Mouse (Mus musculus): Measurements from ENCODE around the gene Kazald1.

Kazald1 gene

DNA sequence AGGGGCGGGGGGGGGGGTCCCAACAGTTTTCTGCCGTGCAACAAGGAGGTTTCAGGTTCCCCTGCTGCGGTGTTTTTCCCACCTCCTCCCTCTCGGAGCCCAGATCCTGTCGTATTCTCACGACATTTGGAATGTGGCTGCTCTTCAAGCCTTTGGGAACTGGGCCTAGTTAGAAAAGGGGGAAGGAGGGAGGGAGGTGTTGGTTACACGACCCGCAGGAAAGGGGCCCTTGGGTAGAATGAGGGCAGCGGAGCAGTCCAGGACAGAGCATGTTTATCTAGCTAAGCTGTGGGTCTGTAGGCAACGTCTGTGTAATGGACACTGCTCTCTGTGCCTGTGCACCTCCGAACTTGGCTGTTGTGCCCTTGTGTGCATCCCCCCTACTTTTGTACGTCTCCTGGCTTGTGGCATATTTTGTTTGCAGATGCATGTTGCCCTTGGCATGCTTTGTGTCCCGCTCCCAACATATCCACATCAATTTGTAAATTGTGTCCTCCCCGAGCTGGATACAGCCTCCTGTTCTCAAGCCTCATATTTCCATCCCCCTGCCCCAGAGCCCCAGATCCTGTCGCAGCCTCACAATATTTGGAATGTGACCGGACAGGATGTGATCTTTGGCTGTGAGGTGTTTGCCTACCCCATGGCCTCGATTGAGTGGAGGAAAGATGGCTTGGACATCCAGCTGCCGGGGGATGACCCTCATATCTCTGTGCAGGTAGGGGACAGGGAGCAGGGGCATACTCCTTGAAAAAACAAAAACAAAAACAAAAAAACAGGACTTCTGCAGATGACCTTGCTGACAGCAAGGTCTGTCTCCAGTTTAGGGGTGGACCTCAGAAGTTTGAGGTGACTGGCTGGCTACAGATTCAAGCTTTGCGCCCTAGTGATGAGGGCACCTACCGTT lies 3.0 kb downstream of the Kazald1 start:
- DNase-seq: no peak

DNA sequence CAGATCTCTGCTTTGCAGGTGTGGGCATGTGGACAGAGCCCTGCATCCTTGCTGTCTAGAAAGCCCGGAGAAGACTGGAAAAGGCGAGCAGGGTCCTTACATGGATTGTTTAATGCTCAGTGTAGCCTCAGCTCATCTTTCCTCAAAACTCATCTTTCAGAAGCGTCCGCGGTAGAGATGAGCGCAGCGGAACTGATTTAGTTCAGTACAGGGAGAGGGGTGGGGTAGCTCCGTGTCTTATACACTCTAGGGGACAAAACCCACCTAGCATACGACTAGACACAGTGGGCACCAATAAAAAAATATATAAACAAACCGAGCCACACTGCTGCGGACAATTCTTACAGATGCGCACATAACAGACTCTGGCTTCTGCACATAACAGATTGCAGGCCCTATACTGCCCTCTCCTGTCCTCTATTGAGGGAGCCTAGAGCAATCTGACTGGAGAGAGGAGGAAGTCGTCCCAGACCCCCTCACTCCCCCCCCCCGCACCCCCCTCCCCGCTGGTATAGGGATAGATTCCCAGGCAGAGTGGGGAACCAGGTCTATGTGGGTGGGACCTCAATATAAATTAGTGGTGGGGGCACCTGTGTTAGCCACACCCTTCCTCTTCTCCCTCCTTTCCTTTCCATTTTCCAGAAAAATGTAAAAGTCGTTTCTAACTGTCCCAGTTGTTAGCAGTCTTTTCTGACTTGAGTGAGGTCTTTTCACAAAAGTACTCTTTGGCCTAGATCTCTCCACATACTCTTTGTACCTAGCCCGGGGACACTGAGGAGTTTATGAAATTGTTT lies 4.1 kb downstream of the Kazald1 start:
- DNase-seq: no peak

DNA sequence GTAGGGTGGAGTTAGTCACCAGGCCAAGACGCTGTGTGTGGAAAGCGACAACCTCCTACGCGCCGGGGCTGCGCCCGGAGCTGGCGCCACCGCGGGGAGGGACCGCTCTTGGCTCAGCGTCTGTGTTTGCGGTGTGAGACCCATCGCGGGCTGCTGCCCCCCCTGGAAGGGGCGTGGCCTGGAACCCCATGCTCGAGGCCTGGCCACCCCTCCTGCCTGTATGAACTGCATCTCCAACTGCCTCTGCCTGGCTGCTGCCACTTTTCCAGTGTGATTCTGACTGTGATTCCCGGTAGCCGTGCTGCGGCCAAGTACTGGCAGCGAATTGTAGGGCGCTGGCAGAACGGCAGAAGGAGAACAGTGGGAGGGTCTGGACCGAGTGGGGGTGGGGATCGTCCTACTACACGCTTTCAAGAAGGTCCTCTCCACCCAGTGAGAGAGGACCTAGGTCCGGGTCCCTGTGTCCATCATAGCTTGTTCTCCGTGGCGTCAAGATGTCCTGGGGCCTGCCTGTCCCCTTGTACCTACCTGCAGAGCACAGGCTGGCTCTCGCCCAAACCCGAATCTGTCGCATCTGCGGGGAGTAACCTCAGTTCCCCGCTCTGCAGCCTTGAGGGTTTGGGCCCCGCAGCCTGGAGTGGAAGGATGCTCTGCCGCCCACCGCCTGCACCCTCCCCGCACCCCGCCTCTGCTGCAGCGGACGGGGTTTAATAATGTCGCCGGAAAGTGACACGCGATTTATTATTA lies 4.9 kb downstream of the Kazald1 start:
- peak; percentile 57 for DNase-seq

DNA sequence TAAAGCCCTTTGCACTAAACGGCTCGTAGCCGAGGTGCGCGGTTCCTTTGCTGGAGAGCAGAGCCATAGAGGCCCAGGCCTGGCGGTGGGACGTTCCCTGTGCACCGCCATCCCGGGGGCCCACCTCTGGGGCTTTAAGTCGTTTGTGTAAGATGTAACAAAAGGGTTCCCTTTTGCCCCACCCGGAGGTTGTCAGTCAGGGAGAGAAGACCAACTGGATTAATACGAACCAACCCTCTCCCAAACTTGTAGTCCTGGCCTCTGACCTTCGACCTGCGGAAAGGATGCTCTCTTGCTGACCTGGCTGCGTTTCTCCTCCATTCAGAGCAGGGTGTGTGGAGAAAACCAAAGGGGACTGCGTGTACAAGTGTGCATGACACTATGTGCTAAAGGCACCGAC lies 5.7 kb downstream of the Kazald1 start:
- no peak for DNase-seq

DNA sequence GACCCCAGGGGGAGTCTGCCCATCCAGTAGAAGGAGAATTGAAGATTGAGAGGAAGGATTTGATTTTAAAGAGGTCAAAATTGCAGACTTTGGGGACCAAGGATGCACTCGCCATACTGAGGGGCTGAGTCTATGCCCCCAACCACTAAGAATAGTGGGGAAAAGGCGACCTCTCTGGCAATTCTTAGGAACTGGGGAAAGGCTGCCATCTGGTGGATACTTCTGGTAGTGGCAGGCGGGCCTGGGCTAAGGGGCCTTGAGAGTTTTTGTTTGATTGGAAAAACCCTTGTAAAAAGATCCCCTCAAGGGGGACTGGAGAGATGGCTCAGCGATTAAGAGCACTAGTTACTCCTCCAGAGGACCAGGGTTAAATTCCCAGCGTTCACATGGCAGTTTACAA lies 6.2 kb downstream of the Kazald1 start:
- DNase-seq: peak; percentile 29

DNA sequence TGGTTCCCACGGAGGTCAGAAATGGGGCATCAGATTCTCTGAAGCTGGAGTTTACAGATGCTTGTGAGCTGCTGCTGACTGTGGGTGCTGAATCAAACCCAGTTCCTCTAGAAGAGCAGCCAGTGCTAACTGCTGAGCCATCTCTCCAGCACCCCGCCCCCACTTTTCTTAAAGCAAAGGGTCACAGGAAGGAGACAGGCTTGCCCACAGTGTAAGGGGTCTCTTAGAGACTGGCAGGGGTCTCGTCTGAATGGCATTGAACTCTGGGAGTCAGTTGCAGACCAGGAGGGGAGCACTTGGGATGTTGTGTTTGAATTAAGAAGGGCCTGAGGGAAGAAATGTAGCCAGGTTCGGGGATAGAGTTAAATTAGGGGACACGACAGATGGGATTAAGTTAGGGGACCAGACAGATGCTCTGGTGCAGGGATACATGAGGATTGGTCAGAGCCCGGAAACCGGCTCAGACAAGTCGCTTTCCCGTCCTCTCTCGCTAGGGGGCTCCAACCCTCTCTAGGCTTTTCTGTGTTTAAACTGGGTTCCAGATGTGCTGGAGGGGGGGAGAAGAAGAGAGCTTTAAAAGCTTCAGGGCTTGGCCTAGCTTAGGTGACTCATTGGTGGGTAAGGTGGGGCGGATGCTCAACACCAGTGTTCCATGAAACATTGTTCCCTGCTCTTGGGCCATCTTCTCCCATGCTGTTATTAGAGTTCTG lies 7.0 kb downstream of the Kazald1 start:
- no peak for DNase-seq

DNA sequence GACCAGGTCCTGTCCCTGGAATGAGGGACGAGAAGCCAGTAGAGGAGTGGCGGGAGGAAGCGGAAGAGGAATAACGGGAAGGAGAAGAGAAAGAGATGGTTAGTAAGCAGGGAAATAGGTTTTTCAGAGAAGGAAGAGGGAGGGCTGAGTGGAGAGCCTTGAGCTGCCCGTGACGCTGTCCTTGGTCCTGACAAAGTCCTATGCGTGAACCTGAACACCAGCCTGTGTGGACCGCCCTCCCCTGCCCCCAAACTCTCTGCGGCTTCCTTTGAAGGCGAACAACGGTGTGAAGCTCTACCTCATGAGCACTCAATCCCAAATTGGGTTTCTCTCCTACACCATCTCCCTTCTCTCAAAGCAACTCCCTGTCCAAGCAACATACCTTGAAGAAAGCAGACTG lies 22.8 kb downstream of the Kazald1 start:
- no peak for DNase-seq

DNA sequence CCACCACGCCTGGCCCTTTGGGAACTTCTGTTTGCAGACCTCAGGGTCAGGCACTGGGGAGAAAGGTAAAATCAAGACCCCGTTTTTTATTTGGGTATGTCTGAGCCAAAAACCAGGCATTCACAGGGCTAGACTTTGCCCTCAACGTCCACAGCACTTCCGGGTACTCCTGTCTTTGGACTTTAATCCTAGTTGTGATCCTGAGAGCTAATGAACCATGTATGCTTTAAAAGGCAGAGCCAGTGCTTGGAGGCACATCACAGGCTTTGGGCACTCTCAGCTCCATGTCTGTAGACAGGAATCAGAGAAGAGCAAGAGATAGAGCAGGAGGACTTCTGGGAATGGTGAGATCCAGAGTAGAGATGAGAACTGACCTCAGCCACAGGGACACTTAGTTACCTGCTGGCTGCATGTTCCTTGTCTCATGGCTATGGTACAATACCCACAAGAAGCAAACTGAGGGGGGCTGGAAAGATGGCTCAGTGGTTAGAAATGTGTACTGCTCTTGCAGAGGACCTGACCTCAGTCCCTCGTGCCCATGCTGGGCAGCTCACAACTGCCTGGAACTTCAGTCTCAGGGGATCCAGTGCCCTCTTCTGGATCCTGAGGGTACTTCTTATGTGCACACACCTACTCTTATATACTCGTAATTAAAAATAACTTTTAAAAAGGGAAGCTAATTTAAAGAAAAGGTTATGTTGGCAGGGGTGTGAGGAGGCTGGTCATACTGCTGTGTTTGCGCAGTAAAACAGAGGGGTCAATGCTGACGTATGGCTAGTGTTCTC lies 25.6 kb downstream of the Kazald1 start:
- peak; percentile 46 for DNase-seq

DNA sequence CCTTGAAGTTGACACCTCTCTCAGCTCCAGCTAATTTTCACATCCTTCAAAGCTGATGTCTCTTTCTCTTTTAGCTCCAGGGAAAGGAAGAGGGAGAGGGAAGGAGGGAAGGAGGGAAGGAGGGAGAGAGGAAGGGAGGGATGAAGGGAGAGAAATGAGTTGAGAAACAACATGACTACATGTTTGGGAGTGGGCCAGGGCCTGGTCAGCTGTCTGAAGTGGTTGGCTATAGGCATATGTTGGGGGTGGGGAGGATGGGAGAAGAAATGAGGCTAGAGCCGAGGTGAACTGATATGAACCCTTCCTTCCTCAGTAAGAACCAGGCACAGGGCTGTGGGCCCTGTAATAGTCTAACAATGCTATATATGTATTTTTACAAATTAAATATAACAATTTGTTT lies 30.6 kb downstream of the Kazald1 start:
- no peak for DNase-seq

DNA sequence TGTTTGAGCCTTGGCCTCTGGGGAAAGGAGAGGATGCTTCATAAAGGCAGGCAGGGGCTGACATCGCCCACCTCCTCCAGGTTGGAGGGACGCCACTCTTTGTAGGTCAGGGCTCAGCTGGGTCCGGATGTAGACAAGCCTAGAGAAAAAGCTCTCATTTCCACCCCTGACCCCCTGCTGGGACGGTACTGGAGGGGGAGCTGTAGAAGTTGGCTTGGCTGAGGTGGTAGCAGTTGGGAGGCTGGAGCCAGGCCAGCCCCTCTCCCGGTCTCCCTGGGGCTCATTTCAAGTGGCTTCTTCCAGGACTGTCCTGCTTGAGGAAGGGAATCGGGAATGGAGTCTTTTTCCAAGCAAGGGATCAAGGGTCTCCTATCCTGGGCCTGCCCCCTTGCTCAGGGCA lies 31.6 kb downstream of the Kazald1 start:
- no peak for DNase-seq

DNA sequence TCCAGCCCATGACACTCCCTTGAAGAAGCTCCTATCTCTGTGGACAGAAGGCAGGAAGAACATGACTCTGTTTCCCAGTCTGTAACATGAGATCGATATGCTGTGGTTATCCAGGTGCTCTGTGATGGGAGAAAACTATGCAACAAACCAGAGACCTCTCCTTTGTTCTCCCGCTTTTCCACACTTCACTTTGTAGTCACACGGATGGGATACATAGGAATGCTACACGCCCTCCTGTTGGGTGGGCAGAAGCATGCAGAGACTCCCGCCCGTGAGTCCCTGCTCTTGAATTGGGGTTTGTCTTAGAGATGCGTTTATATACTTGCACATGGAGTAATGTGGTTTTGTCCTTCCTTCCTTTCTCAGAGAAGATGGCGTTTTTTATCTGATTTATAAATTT lies 35.6 kb downstream of the Kazald1 start:
- no peak for DNase-seq

DNA sequence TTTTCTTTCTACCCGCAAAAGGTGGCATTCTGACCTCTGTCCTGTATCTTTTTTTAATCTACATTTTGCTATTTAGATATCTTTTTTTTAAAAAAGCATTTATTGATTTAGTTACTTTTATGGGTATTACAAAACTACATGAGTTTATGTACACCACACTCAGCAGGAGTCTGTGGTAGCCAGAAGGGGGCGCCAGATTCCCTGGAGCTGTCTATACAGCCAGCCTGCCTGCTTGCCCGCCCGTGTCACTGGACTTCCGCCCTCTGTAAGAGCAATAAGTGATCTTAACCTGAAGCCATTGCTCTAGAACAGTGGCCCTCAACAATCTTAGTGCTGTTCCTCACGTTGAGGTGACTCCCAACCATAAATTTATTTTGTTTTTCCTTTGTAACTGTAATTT lies 37.4 kb downstream of the Kazald1 start:
- no peak for DNase-seq

DNA sequence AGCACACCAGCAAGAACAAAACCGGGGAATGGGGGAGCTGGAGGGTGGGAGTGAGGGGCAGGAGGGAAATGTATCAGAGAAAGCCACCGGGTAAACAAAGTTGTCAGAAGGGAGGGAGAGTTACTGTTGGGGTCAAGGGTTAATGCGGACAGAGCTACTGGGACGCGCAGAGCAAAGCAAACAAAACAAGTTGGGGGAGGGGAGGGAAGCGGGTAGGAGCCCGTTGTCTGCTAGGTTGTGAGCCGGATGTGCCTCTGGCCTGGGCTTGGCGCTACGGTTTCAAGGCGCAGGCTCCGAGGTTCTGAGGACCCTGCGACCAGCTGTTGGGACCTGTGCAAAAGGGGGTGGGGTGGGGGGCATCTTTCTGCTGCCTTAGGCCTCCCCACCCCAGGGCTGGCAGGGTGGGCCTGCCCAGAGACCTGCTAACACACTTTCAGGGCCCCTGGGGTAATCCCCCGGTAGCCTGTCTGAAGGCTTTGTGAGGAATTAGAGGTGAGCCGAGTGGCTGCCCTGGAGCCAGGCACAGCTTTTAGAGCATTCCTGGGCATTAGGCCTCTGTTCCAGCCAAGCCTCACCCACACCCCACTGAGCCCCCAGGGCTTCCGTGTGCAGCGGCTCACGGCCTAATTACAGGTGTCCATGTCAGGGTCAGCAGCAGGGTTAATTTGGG lies 38.9 kb downstream of the Kazald1 start:
- no peak for DNase-seq

DNA sequence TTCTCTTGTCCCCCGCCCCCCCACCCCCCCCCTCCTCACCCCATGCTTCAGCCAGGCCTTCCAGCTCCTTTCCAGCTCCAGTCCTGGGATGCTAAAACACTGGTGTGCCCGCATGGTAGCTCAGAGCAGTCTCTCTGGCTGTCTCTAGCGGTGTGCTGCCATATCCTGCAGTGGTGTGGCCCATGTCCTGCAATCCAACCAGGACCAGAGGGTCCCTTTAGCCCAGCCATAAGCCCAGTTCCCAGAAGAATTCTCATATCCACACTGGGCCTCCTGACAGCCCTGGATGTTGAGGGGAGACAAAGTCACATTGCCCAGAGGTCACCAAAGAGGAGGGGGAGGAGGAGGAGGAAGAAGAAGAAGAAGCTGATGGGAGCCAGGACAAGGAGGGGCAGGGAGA lies 39.7 kb downstream of the Kazald1 start:
- no peak for DNase-seq

DNA sequence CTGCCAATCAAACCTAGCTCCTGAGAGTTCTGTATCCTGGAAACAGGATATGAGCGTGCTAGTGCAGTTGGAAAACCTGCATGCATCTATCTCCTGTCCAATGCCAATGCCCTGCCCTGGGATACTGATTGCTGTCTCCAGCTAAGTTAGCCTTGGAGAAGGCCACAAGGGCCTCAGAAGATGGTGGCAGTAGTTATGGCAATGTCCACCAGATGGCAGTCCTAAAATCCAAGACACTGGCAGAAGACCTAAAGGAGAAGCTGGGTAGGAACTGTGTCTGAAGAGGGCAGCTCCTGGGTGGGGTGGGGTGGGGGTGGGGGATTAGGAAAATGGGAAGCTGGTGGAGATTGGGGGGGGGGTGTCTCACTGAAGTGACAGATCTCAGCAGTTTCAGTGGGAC lies 41.8 kb downstream of the Kazald1 start:
- peak; percentile 19 for DNase-seq

Measured in kidney, adult 11 months (tissue).